8 mouse cellular contexts compared by ENCODE assay signal in the genomic region with DNA sequence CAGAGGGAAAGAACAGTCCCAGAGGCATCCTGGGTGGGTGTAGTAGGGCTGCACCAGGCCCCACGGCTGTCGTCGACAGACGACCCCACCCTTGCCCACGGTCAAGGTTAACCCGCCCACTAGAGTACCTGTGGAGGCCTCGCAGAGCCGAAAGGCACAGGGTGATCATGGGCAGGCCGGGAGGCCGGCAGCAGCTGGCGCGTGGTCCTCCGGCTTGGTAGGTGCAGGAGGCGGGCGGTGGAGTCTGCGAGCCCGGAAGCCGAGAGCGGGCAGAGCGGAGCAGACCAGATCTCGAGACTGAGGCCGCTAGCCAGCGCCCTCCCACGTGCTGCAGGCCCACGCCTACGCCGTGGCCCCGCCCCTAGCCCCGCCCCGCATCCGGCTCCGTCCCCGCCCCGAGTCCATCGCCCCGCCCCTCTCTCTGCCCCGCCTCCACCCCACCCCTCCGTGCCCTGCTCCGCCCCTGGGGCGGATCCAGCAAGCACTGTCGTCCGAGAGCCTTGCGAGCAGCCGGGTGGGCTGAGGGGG. TPM values are rescaled to one million over a fixed set of nuclear protein-coding genes. Genes with fewer than 3 reads are reported as not detected.
A peak's percentile ranks its signal among the peaks of the same experiment; 100 is the strongest.
DNase-seq lines count a peak whose midpoint lies in the region; ATAC-seq lines count a peak whose summit lies in the region.

Nln (minus strand) TSS at position 327 of the 528 bp plus-strand sequence.
Sgtb (plus strand) TSS at position 454 of the 528 bp plus-strand sequence.

- DNase-seq in adrenal gland, adult 18-20 months (ENCODE audit: low spot score in 2 of 2): peak; percentile 78
- peak; percentile 91 for DNase-seq in embryo, embryonic 10.5 days (ENCODE audit: low spot score)
- peak; percentile 87 for DNase-seq in gastrocnemius, postnatal 14 days
- peak; percentile 65 to 77 for DNase-seq in left cerebral cortex, adult 9 months (ENCODE audit: low spot score in 2 of 2)
- peak; percentile 92 to 93 for DNase-seq in right cerebral cortex, postnatal 10 days (ENCODE audit: low spot score in 2 of 2)
- DNase-seq in urinary bladder, postnatal 14 days (ENCODE audit: low spot score): peak; percentile 86

- ATAC-seq in inflammation-experienced regulatory T-cells, adult 6 months: peak; percentile 75

- peaks cover 11% of the 10 kb centered on the region for H3K4me1 ChIP-seq in megakaryocyte, embryonic 14.5 days

- peaks cover 15% of the 10 kb centered on the region for H3K27me3 ChIP-seq in megakaryocyte, embryonic 14.5 days (replicated peaks)

- peak within 1 kb of the TSS; percentile 96 for H3K4me3 ChIP-seq in megakaryocyte, embryonic 14.5 days (replicated peaks)

- intact Hi-C loops in gastrocnemius, postnatal 14 days (cut with DNase I; ENCODE audit: low total_unique reads): no loop called here

- H3K36me3 ChIP-seq in megakaryocyte, embryonic 14.5 days (replicated peaks; ENCODE audit: low read length): peaks cover 31% of the 10 kb centered on the region

- H3K9me3 ChIP-seq in megakaryocyte, embryonic 14.5 days: peaks cover 4% of the 10 kb centered on the region; the same call in 1 of the 2 replicates

RNA-seq across cellular contexts. Expression of gene Nln, which starts in this region (rescaled TPM):
- 10 to 100 TPM; 15.2 to 16.5 TPM for total RNA-seq in adrenal gland, adult 18-20 months (2021)
- total RNA-seq in gastrocnemius, postnatal 14 days (2021): 1 to 10 TPM; 7.4 to 7.5 TPM
- 10 to 100 TPM in 1 of 3 experiments, 1 to 10 TPM in 2; 5.3 to 10.1 (median 8.7) TPM for polyA plus RNA-seq in inflammation-experienced regulatory T-cells, adult 6 months (2017; shearing (Covaris generic))
- polyA plus RNA-seq in megakaryocyte, embryonic 14.5 days (2012; ENCODE audit: insufficient read depth, low replicate concordance): 3.5 and 11.1 TPM in 2 replicates

RNA-seq across cellular contexts. Expression of gene Sgtb, which starts in this region (rescaled TPM):
- 10 to 100 TPM in 1 of 2 experiments, 1 to 10 TPM in 1; 7.0 to 18.3 TPM for total RNA-seq in adrenal gland, adult 18-20 months (2021)
- 1 to 10 TPM in 1 of 2 experiments, under 1 TPM in 1; 0.94 to 1.3 TPM for total RNA-seq in gastrocnemius, postnatal 14 days (2021)
- polyA plus RNA-seq in inflammation-experienced regulatory T-cells, adult 6 months (2017; shearing (Covaris generic)): under 1 TPM; 0.30 to 0.43 (median 0.36) TPM
- polyA plus RNA-seq in megakaryocyte, embryonic 14.5 days (2012; ENCODE audit: insufficient read depth, low replicate concordance): 0.44 TPM in 1 of 2 replicates, not detected in the other

Comparison
In these comparisons a context has a peak if more than half of its experiments do, and no peak if none do; other contexts are left out.
1. Peak in every context shown above with its lines: DNase-seq, ATAC-seq and H3K4me3 ChIP-seq.